Mouse (Mus musculus): Measurements from ENCODE around the gene Lama5.

The Lama5 gene

GRCm38 (mm10) chr2:180224647-180225043 lies 1.0 kb downstream of the Lama5 start:
- DNase-seq (ENCODE audit: low read depth, low spot score), result no peak

- DNase-seq (ENCODE audit: low read depth, low spot score), result no peak
Measured at GRCm38 (mm10) chr2:180222250-180222649, 3.4 kb downstream of the Lama5 start.

GRCm38 (mm10) chr2:180221051-180221450 lies 4.6 kb downstream of the Lama5 start:
- no peak for DNase-seq (ENCODE audit: low read depth, low spot score)

- DNase-seq (ENCODE audit: low read depth, low spot score), result no peak
Measured at GRCm38 (mm10) chr2:180220165-180220564, 5.5 kb downstream of the Lama5 start.

GRCm38 (mm10) chr2:180219145-180219943 lies 6.3 kb downstream of the Lama5 start:
- no peak for DNase-seq (ENCODE audit: low read depth, low spot score)

GRCm38 (mm10) chr2:180218677-180219076 lies 7.0 kb downstream of the Lama5 start:
- DNase-seq (ENCODE audit: low read depth, low spot score), result peak; percentile 52

- no peak for DNase-seq (ENCODE audit: low read depth, low spot score)
Measured at GRCm38 (mm10) chr2:180218241-180218640, 7.4 kb downstream of the Lama5 start.

- peak; percentile 96 for DNase-seq (ENCODE audit: low read depth, low spot score)
Measured at GRCm38 (mm10) chr2:180217587-180217986, 8.1 kb downstream of the Lama5 start.

GRCm38 (mm10) chr2:180216921-180217320 lies 8.7 kb downstream of the Lama5 start:
- DNase-seq (ENCODE audit: low read depth, low spot score), result no peak

GRCm38 (mm10) chr2:180215951-180216350 lies 9.7 kb downstream of the Lama5 start:
- no peak for DNase-seq (ENCODE audit: low read depth, low spot score)

- DNase-seq (ENCODE audit: low read depth, low spot score), result no peak
Measured at GRCm38 (mm10) chr2:180215011-180215461, 10.6 kb downstream of the Lama5 start.

- DNase-seq (ENCODE audit: low read depth, low spot score), result no peak
Measured at GRCm38 (mm10) chr2:180214352-180214978, 11.2 kb downstream of the Lama5 start.

GRCm38 (mm10) chr2:180212255-180212654 lies 13.4 kb downstream of the Lama5 start:
- DNase-seq (ENCODE audit: low read depth, low spot score), result no peak

- no peak for DNase-seq (ENCODE audit: low read depth, low spot score)
Measured at GRCm38 (mm10) chr2:180208976-180209375, 16.7 kb downstream of the Lama5 start.

- peak; percentile 48 for DNase-seq (ENCODE audit: low read depth, low spot score)
Measured at GRCm38 (mm10) chr2:180207840-180208239, 17.8 kb downstream of the Lama5 start.

GRCm38 (mm10) chr2:180205956-180206280 lies 19.7 kb downstream of the Lama5 start:
- DNase-seq (ENCODE audit: low read depth, low spot score), result no peak

- no peak for DNase-seq (ENCODE audit: low read depth, low spot score)
Measured at GRCm38 (mm10) chr2:180205083-180205955, 20.3 kb downstream of the Lama5 start.

GRCm38 (mm10) chr2:180204501-180204900 lies 21.2 kb downstream of the Lama5 start:
- DNase-seq (ENCODE audit: low read depth, low spot score), result no peak

- no peak for DNase-seq (ENCODE audit: low read depth, low spot score)
Measured at GRCm38 (mm10) chr2:180202805-180203204, 22.9 kb downstream of the Lama5 start.

GRCm38 (mm10) chr2:180202263-180202662 lies 23.4 kb downstream of the Lama5 start:
- no peak for DNase-seq (ENCODE audit: low read depth, low spot score)

GRCm38 (mm10) chr2:180201303-180201702 lies 24.4 kb downstream of the Lama5 start:
- no peak for DNase-seq (ENCODE audit: low read depth, low spot score)

- no peak for DNase-seq (ENCODE audit: low read depth, low spot score)
Measured at GRCm38 (mm10) chr2:180200681-180201080, 25.0 kb downstream of the Lama5 start.

Measured in skeletal muscle tissue, adult 2 months (tissue).